Mouse (Mus musculus) gastrocnemius, adult 8-10 months (tissue): ENCODE results near the gene Hepacam. TPM values are rescaled to one million over a fixed set of nuclear protein-coding genes. Genes with fewer than 3 reads are reported as not detected.

Source experiments
- DNase-seq, 2 experiments: peaks; one replicate each; pipeline ENCODE4 v3.0.0; 2022; ENCODE audit warnings: low spot score in 2 of 2
- total RNA-seq, 4 experiments: library from RNA; stranded (reverse); gene quantifications; 2 replicates each; pipeline ENCODE4 v1.2.4; 2022

Hepacam gene
- total RNA-seq, 4 experiments from 2014 or later: 0.21 TPM; not detected in 3

DNA sequence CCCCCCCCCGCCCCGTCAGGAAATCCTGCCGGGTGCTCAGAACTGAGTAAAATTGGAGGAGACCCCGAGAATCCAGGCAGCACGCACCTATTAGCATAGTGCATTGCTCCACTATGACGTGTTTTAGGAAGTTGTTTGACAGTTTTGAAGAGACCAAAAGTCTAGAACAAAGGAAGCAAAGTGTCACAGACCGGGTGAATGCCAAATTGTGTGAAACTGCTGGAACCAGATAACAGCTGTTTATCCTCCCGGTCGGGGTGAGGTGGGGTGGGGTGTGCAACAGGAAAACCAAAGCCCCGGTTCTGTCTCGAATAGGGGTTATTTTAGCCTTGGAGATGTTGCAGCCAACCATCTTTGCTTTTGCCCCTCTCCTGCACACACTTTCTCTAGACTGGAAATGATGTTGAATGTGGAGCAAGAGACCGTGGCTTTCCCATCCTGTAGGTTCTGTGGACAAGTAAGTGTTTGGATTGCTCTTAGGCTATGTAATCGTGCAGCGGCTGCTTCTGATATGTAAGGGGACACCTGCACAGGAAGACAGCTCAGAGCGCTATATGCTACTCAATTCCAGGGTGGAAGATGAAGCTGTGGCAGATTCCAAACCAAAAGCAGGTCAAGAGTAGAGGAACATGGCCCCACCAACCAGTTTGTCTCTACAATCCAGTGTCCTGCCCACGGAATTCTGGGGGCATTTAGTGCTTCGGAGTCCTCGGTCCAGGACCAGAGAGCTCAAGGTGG lies 66.8 kb downstream of the Hepacam start:
- DNase-seq: no peak

DNA sequence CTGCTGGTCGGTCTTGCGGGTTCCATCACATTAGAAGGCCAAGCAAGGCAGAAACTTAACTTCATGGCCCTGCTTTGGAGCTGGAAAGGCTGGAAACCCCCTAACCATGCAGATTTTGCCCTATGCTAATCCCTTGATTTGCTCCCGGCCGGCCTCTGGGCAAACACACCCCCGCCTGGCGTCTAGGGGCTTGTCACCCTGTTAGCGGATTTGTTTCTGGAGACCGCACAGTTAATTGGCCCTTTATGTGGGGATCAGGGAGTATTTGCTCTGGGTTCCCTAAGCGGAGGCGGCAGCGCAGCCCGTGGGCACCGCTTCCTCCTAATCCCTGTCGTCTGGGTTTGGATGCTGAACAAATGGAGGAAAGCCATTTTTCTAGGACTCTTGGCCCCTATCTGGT lies 67.8 kb downstream of the Hepacam start:
- no peak for DNase-seq

DNA sequence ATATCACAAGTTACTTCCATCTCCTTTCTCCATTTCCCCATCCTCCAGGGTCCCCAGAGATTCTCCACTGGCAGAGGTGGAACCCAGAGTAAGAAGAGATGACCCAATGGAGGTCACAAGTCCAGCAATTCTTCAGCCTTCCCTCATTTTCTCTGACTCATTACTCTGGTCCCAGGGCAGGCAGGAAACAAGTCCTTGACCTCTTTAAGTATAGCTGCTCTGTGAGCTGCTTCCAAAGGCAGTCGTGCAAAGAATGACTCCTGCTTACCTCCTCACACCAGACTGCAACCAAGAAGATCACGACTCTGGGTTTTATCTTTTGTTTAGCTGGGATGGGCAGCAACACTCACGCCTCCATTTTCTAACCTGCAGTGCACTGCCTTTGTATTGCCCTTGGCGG lies 68.5 kb downstream of the Hepacam start:
- no peak for DNase-seq

Other genes with a start within 250 kb of the Hepacam start
- gene Pknox2, start 219.9 kb upstream of the Hepacam start, total RNA-seq: 10 to 100 TPM; 31.7 to 55.3 (median 36.5) TPM
- gene Tmem218, start 159.1 kb upstream of the Hepacam start, total RNA-seq: 1 to 10 TPM; 1.9 to 2.9 (median 2.8) TPM
- gene Slc37a2, start 111.6 kb upstream of the Hepacam start, total RNA-seq: under 1 TPM; 0.17 to 0.65 (median 0.23) TPM
- gene Ccdc15, start 18.9 kb upstream of the Hepacam start, total RNA-seq: 1 to 10 TPM; 1.3 to 1.7 (median 1.6) TPM
- gene Robo4, start 34.5 kb downstream of the Hepacam start, total RNA-seq: 1 to 10 TPM; 6.8 to 9.2 (median 7.1) TPM
- gene Robo3, start 65.9 kb downstream of the Hepacam start, total RNA-seq: not detected
- gene Msantd2, start 122.0 kb downstream of the Hepacam start, total RNA-seq: 1 to 10 TPM; 2.2 to 3.2 (median 2.3) TPM
- 10 to 100 TPM; 11.7 to 19.3 (median 15.3) TPM for gene Esam, start 160.7 kb downstream of the Hepacam start, total RNA-seq
- gene Vsig2, start 171.9 kb downstream of the Hepacam start, total RNA-seq: 1 to 10 TPM in 1 of 4 experiments, under 1 TPM in 3; 0.70 to 2.1 (median 0.78) TPM
- under 1 TPM; 0.44 to 0.67 (median 0.55) TPM for gene Nrgn, start 185.6 kb downstream of the Hepacam start, total RNA-seq
- 1 to 10 TPM; 3.5 to 5.0 (median 4.1) TPM for gene Siae, start 188.3 kb downstream of the Hepacam start, total RNA-seq
- gene Spa17, start 246.4 kb downstream of the Hepacam start, total RNA-seq: 1 to 10 TPM; 1.6 to 3.1 (median 2.2) TPM